Comparison of ENCODE assay signal across 8 mouse cellular contexts in the genomic region with DNA sequence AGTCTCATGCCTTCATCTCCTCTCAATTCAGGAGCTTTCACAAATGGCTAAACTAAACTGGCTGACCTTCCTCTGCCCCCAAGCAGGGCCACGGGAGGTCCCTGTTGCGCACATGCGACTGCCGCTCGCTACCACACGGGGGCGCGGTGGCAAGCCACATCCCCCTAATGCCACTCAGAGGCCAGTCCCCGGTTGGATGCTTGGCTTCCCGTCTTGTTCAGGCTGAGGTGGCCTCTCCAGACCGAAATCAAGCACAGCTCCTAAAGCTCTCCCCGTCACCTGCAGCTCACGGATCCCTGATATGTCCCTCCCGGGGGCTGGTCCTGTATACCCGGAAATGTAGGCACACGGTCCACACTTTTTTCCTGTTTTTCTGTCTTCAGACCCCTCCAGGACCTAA. TPM values are rescaled to one million over a fixed set of nuclear protein-coding genes. Genes with fewer than 3 reads are reported as not detected.
A peak's percentile ranks its signal among the peaks of the same experiment; 100 is the strongest.
DNase-seq lines count a peak whose midpoint lies in the region; ATAC-seq and TF ChIP-seq lines count a peak whose summit lies in the region.

No protein-coding gene starts in this region.

- H3K27me3 ChIP-seq in C2C12 (ENCODE audit: control insufficient read depth, insufficient read depth, insufficient read length) (peaks cover under 1% of the 10 kb centered on the region), myocyte (ENCODE audit: control insufficient read depth, insufficient read depth, insufficient read length) (no peaks in the 10 kb centered on the region)
- peaks cover 11% of the 10 kb centered on the region for H3K27me3 ChIP-seq in forebrain, embryonic 11.5 days (ENCODE audit: control insufficient read depth, insufficient read depth, low read length)
- peaks cover 56% of the 10 kb centered on the region for H3K27me3 ChIP-seq in heart, embryonic 15.5 days
- H3K27me3 ChIP-seq in liver, embryonic 11.5 days (replicated peaks; ENCODE audit: control insufficient read depth, insufficient read depth, low read length) = peaks cover 61% of the 10 kb centered on the region

- peak; percentile 47 for ATAC-seq in forebrain, embryonic 11.5 days (replicated peaks; ENCODE audit: low FRiP score)
- ATAC-seq in heart, embryonic 15.5 days (replicated peaks; ENCODE audit: insufficient number of reproducible peaks, insufficient read depth, low FRiP score, low read depth) = peak; percentile 36; the same call in 1 of the 2 replicates
- ATAC-seq in liver, embryonic 11.5 days (replicated peaks; ENCODE audit: low FRiP score) = peak; percentile 66

- peak overlapping the region; percentile 45 for H3K9ac ChIP-seq in forebrain, embryonic 11.5 days (ENCODE audit: low read length)
- H3K9ac ChIP-seq in heart, embryonic 15.5 days = peak overlapping the region; percentile 29; the same call in 1 of the 2 replicates
- 0 out of 2 replicates have a peak overlapping the region, but pooled peaks have one; percentile 34 for H3K9ac ChIP-seq in liver, embryonic 11.5 days (ENCODE audit: low read depth, low read length)

- H3K4me2 ChIP-seq in forebrain, embryonic 11.5 days (ENCODE audit: low read depth, low read length, severe bottlenecking) = peak overlapping the region; percentile 97
- H3K4me2 ChIP-seq in heart, embryonic 15.5 days = peak overlapping the region; percentile 95
- peak overlapping the region; percentile 96 for H3K4me2 ChIP-seq in liver, embryonic 11.5 days
- peak overlapping the region; percentile 99 for H3K4me2 ChIP-seq in myocyte (ENCODE audit: low read depth)

- no peaks in the 10 kb centered on the region; the same call in 1 of the 2 replicates for H3K4me1 ChIP-seq in brown adipose tissue, adult 24 weeks (ENCODE audit: control insufficient read depth, insufficient read depth, insufficient read length, low read length)
- H3K4me1 ChIP-seq in forebrain, embryonic 11.5 days (replicated peaks; ENCODE audit: control insufficient read depth, insufficient read depth, low read length) = peaks cover 13% of the 10 kb centered on the region; the same call in 1 of the 2 replicates
- peaks cover 32% of the 10 kb centered on the region for H3K4me1 ChIP-seq in heart, embryonic 15.5 days (replicated peaks)
- peaks cover 13% of the 10 kb centered on the region for H3K4me1 ChIP-seq in liver, embryonic 11.5 days (replicated peaks; ENCODE audit: control insufficient read depth, insufficient read depth, low read length)

- peak overlapping the region; percentile 8 for H3K4me3 ChIP-seq in C2C12 (ENCODE audit: insufficient read depth, poor library complexity, severe bottlenecking)
- peak overlapping the region; percentile 48 for H3K4me3 ChIP-seq in brown adipose tissue, adult 24 weeks (ENCODE audit: insufficient read depth, low read depth, low read length)
- peak overlapping the region; percentile 13; the same call in 1 of the 2 replicates for H3K4me3 ChIP-seq in forebrain, embryonic 11.5 days (ENCODE audit: low read depth, low read length)
- H3K4me3 ChIP-seq in heart, embryonic 15.5 days = peak overlapping the region; percentile 61
- peak overlapping the region; percentile 52 for H3K4me3 ChIP-seq in liver, embryonic 11.5 days (ENCODE audit: low read depth, low read length)
- peak overlapping the region; percentile 21 for H3K4me3 ChIP-seq in myocyte

- no peak overlapping the region for H3K27ac ChIP-seq in brown adipose tissue, adult 24 weeks (replicated peaks; ENCODE audit: low read depth, low read length)
- H3K27ac ChIP-seq in forebrain, embryonic 11.5 days (ENCODE audit: low read depth, low read length) = no peak overlapping the region; the same call in 1 of the 2 replicates
- peak overlapping the region; percentile 48; the same call in 1 of the 2 replicates for H3K27ac ChIP-seq in heart, embryonic 15.5 days
- no peak overlapping the region for H3K27ac ChIP-seq in liver, embryonic 11.5 days (ENCODE audit: low read depth, low read length)

- no peaks in the 10 kb centered on the region for H3K9me3 ChIP-seq in forebrain, embryonic 11.5 days (ENCODE audit: control insufficient read depth, low read length)
- H3K9me3 ChIP-seq in heart, embryonic 15.5 days (replicated peaks) = no peaks in the 10 kb centered on the region
- H3K9me3 ChIP-seq in liver, embryonic 11.5 days (ENCODE audit: control insufficient read depth, low read length) = no peaks in the 10 kb centered on the region

- under 1% methylated on average over 16 of the region's 16 CpGs for WGBS in forebrain, embryonic 11.5 days
- under 1% methylated on average over 16 of the region's 16 CpGs for WGBS in heart, embryonic 15.5 days
- 0% methylated on average over 16 of the region's 16 CpGs for WGBS in liver, embryonic 11.5 days

- no peak overlapping the region for H3ac ChIP-seq in C2C12 (ENCODE audit: control insufficient read depth, insufficient read length, low read depth)
- no peak overlapping the region for H3ac ChIP-seq in myocyte (ENCODE audit: control insufficient read depth, insufficient read length)

- TF ChIP-seq CTCF in C2C12 (IDR thresholded peaks at IDR 0.05; ENCODE audit: control insufficient read depth, insufficient read depth, insufficient read length) = peak; percentile 99

- no peaks in the 10 kb centered on the region for H3K79me3 ChIP-seq in C2C12 (ENCODE audit: low read depth)

- H3K36me3 ChIP-seq in C2C12 (ENCODE audit: control insufficient read depth, insufficient read depth) (no peaks in the 10 kb centered on the region), myocyte (ENCODE audit: control insufficient read depth, insufficient read depth) (no peaks in the 10 kb centered on the region)
- H3K36me3 ChIP-seq in forebrain, embryonic 11.5 days (ENCODE audit: control insufficient read depth, insufficient read depth, low read length) = no peaks in the 10 kb centered on the region
- no peaks in the 10 kb centered on the region for H3K36me3 ChIP-seq in heart, embryonic 15.5 days
- H3K36me3 ChIP-seq in liver, embryonic 11.5 days (ENCODE audit: control insufficient read depth, insufficient read depth, low read length) = no peaks in the 10 kb centered on the region

- peak; percentile 95 for DNase-seq in forebrain, embryonic 11.5 days (ENCODE audit: low spot score)
- DNase-seq in kidney, postnatal 10 days = peak; percentile 93
- peak; percentile 84 for DNase-seq in liver, embryonic 11.5 days (ENCODE audit: low spot score)
- peak; percentile 67 to 85 for DNase-seq in spleen, postnatal 4 days (ENCODE audit: low spot score in 2 of 2)

- TF ChIP-seq POLR2A in myocyte (IDR thresholded peaks at IDR 0.05; ENCODE audit: insufficient read length, low read depth) = no peak

- H3K79me2 ChIP-seq in C2C12 (ENCODE audit: control insufficient read depth, insufficient read depth) (no peaks in the 10 kb centered on the region), myocyte (ENCODE audit: control insufficient read depth, insufficient read depth) (no peaks in the 10 kb centered on the region)

TF ChIP-seq in C2C12, 6 proteins besides CTCF, POLR2A, EP300 and RAD21:
- no peak for TF ChIP-seq FOSL1 (IDR thresholded peaks at IDR 0.05; ENCODE audit: insufficient read depth, low read length, poor library complexity, severe bottlenecking)
- peak; percentile 92 for TF ChIP-seq MAX (IDR thresholded peaks at IDR 0.05)

TF ChIP-seq in myocyte, 11 proteins besides CTCF, POLR2A, EP300 and RAD21:
- TF ChIP-seq MAX (IDR thresholded peaks at IDR 0.05; ENCODE audit: low read depth) = no peak
- no peak for TF ChIP-seq USF1 (IDR thresholded peaks at IDR 0.05; ENCODE audit: low read depth)
- no peak for TF ChIP-seq MYOD1 (IDR thresholded peaks at IDR 0.05; ENCODE audit: control insufficient read depth in 1 of 3, insufficient read length in 2 of 3, low read depth in 2 of 3)

RNA-seq across cellular contexts. Expression of a gene that starts 1.1 kb away (rescaled TPM):
- polyA plus RNA-seq in C2C12 (2012; fragmentation: generic; extraction: Trizol) (0.67 TPM), myocyte (2012; fragmentation: generic; extraction: Trizol) (1.6 TPM)
- not detected in 2 replicates for polyA plus RNA-seq in brown adipose tissue, adult 24 weeks (2012; ENCODE audit: insufficient read depth, insufficient read length, missing spikeins)
- 16.3 and 18.4 TPM in 2 replicates for polyA plus RNA-seq in forebrain, embryonic 11.5 days (2014; fragmentation: Nextera tagmentation; extraction: Ambion mirVana)
- 5.6 and 6.2 TPM in 2 replicates for polyA plus RNA-seq in heart, embryonic 15.5 days (2015; fragmentation: Nextera tagmentation; extraction: Ambion mirVana)
- polyA plus RNA-seq in liver, embryonic 11.5 days (2014; fragmentation: Nextera tagmentation; extraction: Ambion mirVana) = 1.0 and 2.2 TPM in 2 replicates

RNA-seq across cellular contexts. Expression of a gene that starts 27.0 kb away (rescaled TPM):
- polyA plus RNA-seq in C2C12 (2012; fragmentation: generic; extraction: Trizol) = 1.6 TPM
- not detected in 2 replicates for polyA plus RNA-seq in brown adipose tissue, adult 24 weeks (2012; ENCODE audit: insufficient read depth, insufficient read length, missing spikeins)
- polyA plus RNA-seq in forebrain, embryonic 11.5 days (2014; fragmentation: Nextera tagmentation; extraction: Ambion mirVana) = 2.5 and 3.0 TPM in 2 replicates
- polyA plus RNA-seq in heart, embryonic 15.5 days (2015; fragmentation: Nextera tagmentation; extraction: Ambion mirVana) = 1.0 TPM in 2 replicates
- 0.14 TPM in 1 of 2 replicates, not detected in the other for polyA plus RNA-seq in liver, embryonic 11.5 days (2014; fragmentation: Nextera tagmentation; extraction: Ambion mirVana)
- 13.5 TPM for polyA plus RNA-seq in myocyte (2012; fragmentation: generic; extraction: Trizol)

RNA-seq across cellular contexts. Expression of a gene that starts 37.7 kb away (rescaled TPM):
- polyA plus RNA-seq in C2C12 (2012; fragmentation: generic; extraction: Trizol) (45.2 TPM), myocyte (2012; fragmentation: generic; extraction: Trizol) (33.4 TPM)
- polyA plus RNA-seq in brown adipose tissue, adult 24 weeks (2012; ENCODE audit: insufficient read depth, insufficient read length, missing spikeins) = 4.2 and 5.1 TPM in 2 replicates
- 90.3 and 92.5 TPM in 2 replicates for polyA plus RNA-seq in forebrain, embryonic 11.5 days (2014; fragmentation: Nextera tagmentation; extraction: Ambion mirVana)
- polyA plus RNA-seq in heart, embryonic 15.5 days (2015; fragmentation: Nextera tagmentation; extraction: Ambion mirVana) = 62.5 and 76.6 TPM in 2 replicates
- polyA plus RNA-seq in liver, embryonic 11.5 days (2014; fragmentation: Nextera tagmentation; extraction: Ambion mirVana) = 14.8 and 18.3 TPM in 2 replicates

RNA-seq across cellular contexts. Expression of a gene that starts 57.8 kb away (rescaled TPM):
- polyA plus RNA-seq in C2C12 (2012; fragmentation: generic; extraction: Trizol) (7.0 TPM), myocyte (2012; fragmentation: generic; extraction: Trizol) (6.6 TPM)
- 2.3 and 3.3 TPM in 2 replicates for polyA plus RNA-seq in brown adipose tissue, adult 24 weeks (2012; ENCODE audit: insufficient read depth, insufficient read length, missing spikeins)
- 18.0 and 18.8 TPM in 2 replicates for polyA plus RNA-seq in forebrain, embryonic 11.5 days (2014; fragmentation: Nextera tagmentation; extraction: Ambion mirVana)
- 4.7 and 5.7 TPM in 2 replicates for polyA plus RNA-seq in heart, embryonic 15.5 days (2015; fragmentation: Nextera tagmentation; extraction: Ambion mirVana)
- 5.9 and 7.4 TPM in 2 replicates for polyA plus RNA-seq in liver, embryonic 11.5 days (2014; fragmentation: Nextera tagmentation; extraction: Ambion mirVana)

Comparison
In these comparisons a context has a peak if more than half of its experiments do, and no peak if none do; other contexts are left out.
1. H3K4me3 ChIP-seq: peak in every context shown above with its lines; median percentile 61 in heart, embryonic 15.5 days; 52 in liver, embryonic 11.5 days; 48 in brown adipose tissue, adult 24 weeks; 21 in myocyte; 13 in forebrain, embryonic 11.5 days; 8 in C2C12.